Comparison of ENCODE assay signal across 1 mouse cellular context in genomic region chr4:141538408-141539212, GRCm38 (mm10).
TF ChIP-seq lines count a peak whose summit lies in the region.

Spen (minus strand) TSS chr4:141538597.

TF ChIP-seq in MEL, 35 proteins besides CTCF, POLR2A, EP300 and RAD21 (continued from another document):
- TF ChIP-seq MAZ (IDR thresholded peaks at IDR 0.05; ENCODE audit: low read depth, low read length): peak; percentile 71; the same call in 1 of the 2 replicates
- TF ChIP-seq USF1 (IDR thresholded peaks at IDR 0.05; ENCODE audit: low read depth, low read length): no peak
